Mouse (Mus musculus): ENCODE data around the gene Slc22a15.
"Not testable (repeated sequence)": the region's sequence is repeated elsewhere in the genome, so short reads cannot be mapped to it uniquely, and the experiment has no call there.

Slc22a15 gene

GRCm38 (mm10) chr3:101861856-101862255 is 62.4 kb downstream of the Slc22a15 start:
- no peak for DNase-seq (ENCODE audit: low read depth, low spot score)

GRCm38 (mm10) chr3:101860151-101860550 is 64.1 kb downstream of the Slc22a15 start:
- no peak for DNase-seq (ENCODE audit: low read depth, low spot score)

GRCm38 (mm10) chr3:101859740-101860139 is 64.5 kb downstream of the Slc22a15 start:
- DNase-seq (ENCODE audit: low read depth, low spot score): peak; percentile 16

DNA sequence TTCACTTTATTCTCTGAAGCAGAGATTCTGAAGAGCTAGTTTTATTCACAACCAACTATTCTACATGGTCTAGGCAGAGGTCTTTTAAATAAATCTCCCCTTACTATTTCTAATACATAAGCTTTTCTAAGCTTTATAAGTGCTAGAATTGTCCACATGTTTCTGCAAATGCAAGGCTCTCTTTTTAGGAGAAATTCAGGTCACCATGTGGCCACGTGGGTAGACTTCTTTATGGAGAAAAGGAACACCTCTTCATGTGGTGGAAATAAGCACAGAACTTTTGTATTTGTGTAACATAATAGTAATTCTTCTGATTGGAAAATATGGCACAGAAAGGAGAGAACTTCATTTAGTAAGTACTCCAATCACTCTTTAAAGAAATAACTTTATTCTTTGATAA is 70.2 kb downstream of the Slc22a15 start:
- no peak for DNase-seq (ENCODE audit: low read depth, low spot score)

GRCm38 (mm10) chr3:101851363-101851762 is 72.9 kb downstream of the Slc22a15 start:
- no peak for DNase-seq (ENCODE audit: low read depth, low spot score)

DNA sequence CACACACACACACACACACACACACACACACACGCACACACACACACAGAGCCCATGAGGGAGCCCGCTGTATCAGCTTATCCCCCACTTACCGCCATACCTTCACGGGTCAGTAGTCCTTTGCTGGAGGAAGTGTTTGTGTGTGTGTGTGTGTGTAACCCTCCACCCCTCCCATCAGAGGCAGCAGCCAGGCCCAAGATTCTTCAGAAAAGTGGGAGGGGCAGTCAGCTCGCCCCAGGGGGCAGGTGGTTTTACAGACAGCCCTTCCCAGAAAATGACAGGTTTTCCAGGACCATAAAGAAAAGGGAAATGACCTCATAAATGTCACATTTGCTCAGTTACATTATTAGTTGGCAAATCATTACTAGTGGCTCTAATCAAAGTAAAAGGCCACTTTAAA is 75.4 kb downstream of the Slc22a15 start, which contains the start of gene Mab21l3:
Gene Mab21l3 (minus strand): TSS at position 144 of the 400 bp plus-strand sequence.
- no peak for DNase-seq (ENCODE audit: low read depth, low spot score)

GRCm38 (mm10) chr3:101846096-101846495 is 78.2 kb downstream of the Slc22a15 start:
- no peak for DNase-seq (ENCODE audit: low read depth, low spot score)

GRCm38 (mm10) chr3:101842372-101843094 is 81.7 kb downstream of the Slc22a15 start:
- DNase-seq (ENCODE audit: low read depth, low spot score): no peak

- DNase-seq (ENCODE audit: low read depth, low spot score): no peak
Measured at GRCm38 (mm10) chr3:101839327-101839726, 84.9 kb downstream of the Slc22a15 start.

GRCm38 (mm10) chr3:101836971-101837370 is 87.3 kb downstream of the Slc22a15 start:
- DNase-seq (ENCODE audit: low read depth, low spot score): no peak

GRCm38 (mm10) chr3:101836532-101836931 is 87.7 kb downstream of the Slc22a15 start:
- DNase-seq (ENCODE audit: low read depth, low spot score): no peak

- DNase-seq (ENCODE audit: low read depth, low spot score): no peak
Measured at GRCm38 (mm10) chr3:101836045-101836444, 88.2 kb downstream of the Slc22a15 start.

DNA sequence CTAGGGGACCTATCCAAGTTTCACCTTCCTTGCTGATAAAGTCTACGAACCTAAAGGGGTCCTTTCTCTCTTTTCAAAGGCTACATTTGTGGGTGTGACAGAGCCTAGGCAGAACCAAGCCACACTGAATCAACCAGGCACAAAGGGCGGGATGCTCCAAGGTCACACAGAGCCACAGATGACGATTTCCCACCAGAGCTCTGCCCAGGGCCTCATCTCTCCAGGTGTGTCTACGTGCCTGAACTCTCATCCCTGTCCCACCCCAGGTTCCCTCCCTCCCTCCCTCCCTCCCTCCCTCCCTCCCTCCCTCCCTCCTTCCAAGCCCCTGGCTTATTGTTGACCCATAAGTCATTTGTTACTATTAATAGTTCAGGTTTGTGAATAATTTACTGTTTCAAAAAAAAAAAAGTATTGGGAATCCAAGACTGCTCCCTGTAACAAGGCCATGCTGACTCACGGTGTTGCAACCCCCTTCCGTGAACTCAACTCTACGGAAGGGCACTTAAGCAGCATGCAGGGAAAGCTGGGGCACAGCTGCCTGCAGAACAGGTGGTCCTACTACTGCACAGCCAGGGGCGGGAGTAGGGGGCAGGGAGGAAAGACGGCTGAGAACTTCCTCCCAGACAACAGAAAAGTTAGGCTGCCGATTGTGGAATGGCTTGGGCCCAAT is 92.9 kb downstream of the Slc22a15 start:
- no peak for DNase-seq (ENCODE audit: low read depth, low spot score)

DNA sequence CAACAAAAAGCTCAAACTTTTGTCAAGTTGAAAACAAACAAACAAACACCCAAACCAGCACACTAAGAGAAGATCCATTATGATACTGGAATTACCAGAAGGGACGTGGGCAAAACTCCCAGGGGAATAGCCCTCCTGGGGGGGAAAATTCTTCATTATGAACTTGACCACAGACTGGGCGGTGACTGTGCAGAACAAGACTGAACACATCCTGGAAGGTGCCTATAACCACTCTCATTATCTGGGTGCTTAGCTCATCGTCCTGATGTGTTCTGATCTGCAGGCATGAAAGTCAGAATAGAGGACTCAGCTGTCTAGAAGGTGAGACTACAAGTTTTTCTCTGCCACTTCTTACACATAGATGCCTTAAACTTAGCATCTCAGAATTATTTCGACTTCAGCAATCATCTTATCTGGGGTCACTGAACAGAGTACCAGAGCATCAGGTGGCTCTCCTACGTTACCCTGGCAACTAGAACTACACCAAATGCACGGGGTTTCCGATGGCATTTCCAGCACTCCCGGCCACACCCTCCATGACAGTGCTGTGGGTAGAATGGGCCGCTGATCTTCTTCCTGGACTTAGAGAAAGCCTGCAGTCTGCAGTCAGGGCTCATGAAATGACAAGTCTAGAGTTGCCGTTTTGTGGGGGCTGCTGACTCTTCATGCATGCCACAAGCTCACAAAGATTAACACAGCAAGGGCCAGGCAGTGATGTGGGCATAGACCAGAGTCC is 94.2 kb downstream of the Slc22a15 start:
- DNase-seq (ENCODE audit: low read depth, low spot score): no peak

DNA sequence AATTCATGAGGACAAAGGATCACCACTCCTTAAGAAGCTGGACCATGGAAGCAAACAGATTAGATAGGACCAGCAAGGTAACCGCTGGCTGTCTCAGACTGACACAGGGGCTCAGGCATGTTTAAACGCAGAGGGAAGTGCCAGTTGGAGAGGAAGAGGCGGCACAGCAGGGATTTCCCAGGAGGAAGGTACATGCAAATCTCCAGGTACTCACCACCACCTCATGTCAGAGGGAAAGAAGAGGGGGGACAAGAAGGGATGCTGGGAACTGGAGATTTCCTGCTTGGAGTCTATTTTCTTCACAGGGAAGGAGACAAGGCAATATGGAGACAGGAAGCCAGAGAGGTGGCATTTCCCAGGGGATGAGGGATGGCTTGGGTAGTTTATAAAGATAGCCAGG is 95.7 kb downstream of the Slc22a15 start:
- DNase-seq (ENCODE audit: low read depth, low spot score): no peak

DNA sequence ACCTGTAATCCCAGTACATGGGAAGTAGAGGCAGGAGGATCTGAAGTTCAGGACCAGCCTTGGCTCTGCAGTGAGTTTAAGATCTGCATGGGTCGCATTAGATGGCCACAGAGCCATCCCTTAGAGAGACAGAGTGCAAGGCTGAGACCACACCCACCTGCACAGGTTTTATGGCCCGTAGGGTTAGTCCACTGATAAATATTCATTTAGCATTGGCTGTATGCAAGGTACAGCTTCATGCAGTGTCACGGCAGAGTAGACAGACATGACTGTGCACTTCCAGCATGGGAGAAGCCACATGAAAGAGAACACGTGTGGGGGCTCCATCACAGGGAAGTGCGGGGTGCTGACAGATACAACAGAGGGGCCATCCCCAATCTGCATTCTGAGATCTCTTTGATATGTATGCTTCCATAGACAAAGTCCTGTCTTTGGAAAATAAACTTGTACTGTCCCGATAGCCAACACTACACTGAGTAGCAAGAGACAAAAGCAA is 97.0 kb downstream of the Slc22a15 start:
- no peak for DNase-seq (ENCODE audit: low read depth, low spot score)

GRCm38 (mm10) chr3:101824338-101824737 is 99.9 kb downstream of the Slc22a15 start:
- no peak for DNase-seq (ENCODE audit: low read depth, low spot score)

DNA sequence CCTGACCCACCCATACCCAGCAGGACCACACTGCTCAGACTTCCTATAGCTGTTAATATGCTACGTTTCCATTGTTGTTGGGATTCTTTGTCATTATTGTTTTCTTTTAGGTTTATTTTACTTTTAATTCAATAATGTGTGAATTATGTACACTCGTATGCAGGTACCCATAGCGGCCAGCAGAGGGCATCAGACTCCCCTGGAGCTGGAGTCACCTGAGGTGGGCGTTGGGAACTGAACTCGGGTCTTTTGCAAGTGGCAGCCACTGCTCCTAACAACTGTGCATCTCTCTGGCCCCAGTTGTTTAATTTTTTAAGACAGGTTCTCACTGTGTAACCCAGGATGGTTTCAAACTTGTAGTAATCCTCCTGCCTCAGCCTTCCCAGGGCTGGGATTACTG is 102.2 kb downstream of the Slc22a15 start:
- no peak for DNase-seq (ENCODE audit: low read depth, low spot score)

- not testable (repeated sequence) for DNase-seq (ENCODE audit: low read depth, low spot score)
Measured at GRCm38 (mm10) chr3:101820708-101821107, 103.5 kb downstream of the Slc22a15 start.

DNA sequence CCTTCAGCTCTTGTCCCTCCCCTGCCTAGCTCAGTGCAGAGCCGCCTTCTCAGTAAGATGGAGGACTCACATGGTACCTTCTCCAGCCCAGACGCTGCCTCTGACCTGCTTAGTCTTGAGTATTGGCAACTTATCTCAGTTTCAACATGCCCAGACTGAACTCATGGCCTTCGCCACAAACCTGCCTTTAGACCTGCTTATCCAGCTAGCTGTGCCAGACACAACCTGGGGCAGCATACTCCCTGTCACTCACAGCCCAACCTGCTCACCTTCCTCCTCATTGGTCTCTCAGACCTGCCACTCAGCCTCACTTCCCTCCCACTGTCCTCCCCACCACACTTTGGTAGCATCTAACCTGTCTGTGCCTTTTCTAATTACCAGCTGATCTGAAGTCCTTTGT is 108.2 kb downstream of the Slc22a15 start:
- DNase-seq (ENCODE audit: low read depth, low spot score): no peak

GRCm38 (mm10) chr3:101814790-101815189 is 109.5 kb downstream of the Slc22a15 start:
- DNase-seq (ENCODE audit: low read depth, low spot score): no peak

DNA sequence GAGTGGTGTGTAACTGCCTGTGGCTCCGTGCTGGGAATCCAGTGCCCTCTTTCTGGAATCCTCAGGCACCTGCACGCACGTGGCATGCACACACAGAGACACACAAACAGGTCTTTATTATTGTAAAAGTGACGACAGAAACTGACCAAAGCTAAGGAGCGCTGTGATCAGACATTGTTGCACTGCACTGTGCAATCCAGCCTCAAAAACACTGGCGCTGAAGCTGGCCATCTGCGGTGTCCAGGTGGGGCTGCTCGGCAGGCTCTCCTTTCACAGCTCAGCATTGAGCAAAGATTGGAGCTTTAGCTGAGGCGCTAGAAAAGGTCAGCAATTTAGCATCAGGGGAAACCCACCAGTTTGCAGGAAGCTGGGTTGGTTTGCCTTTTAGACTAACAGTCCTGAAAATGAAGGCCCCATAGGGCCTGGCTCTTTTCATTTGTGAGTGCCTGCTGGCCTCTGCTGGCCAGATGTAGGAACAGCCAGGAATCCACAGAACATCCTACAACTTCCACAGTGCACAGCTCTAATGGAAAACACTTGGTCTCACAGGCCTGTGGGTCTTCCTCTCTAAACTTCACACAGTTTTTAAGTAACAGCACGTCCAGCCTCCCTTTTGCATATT is 111.8 kb downstream of the Slc22a15 start:
- peak; percentile 61 for DNase-seq (ENCODE audit: low read depth, low spot score)
